Mouse (Mus musculus) heart, adult 2 months (tissue): ENCODE data around the gene Kif1a. TPM values are rescaled to one million over a fixed set of nuclear protein-coding genes. Genes with fewer than 3 reads are reported as not detected.

Source experiments
- DNase-seq, 2 experiments: peaks; one replicate each; pipeline ENCODE4 v3.0.0; 2021
- H3K27ac ChIP-seq: fragments of 200-600 bp; 2 replicates; pipeline ENCODE4 v1.8.1; 2022
- H3K27me3 ChIP-seq: fragments of 200-500 bp; 2 replicates; pipeline ENCODE4 v1.6.1; 2012; ENCODE audit warnings: mild to moderate bottlenecking, low read length, inconsistent platforms, mixed read lengths; ENCODE audit not compliant: control insufficient read depth, insufficient read depth
- H3K36me3 ChIP-seq: fragments of 200-500 bp; 2 replicates; pipeline ENCODE4 v1.6.1; 2012; ENCODE audit warnings: low read length, inconsistent platforms; ENCODE audit not compliant: control insufficient read depth, insufficient read depth
- H3K4me1 ChIP-seq: fragments of 200-500 bp; 2 replicates; pipeline ENCODE4 v1.6.1; 2011; ENCODE audit warnings: low read length; ENCODE audit not compliant: control insufficient read depth, insufficient read depth
- H3K4me3 ChIP-seq: fragments of 200-600 bp; 2 replicates; pipeline ENCODE4 v1.8.1; 2022
- H3K79me2 ChIP-seq: fragments of 200-500 bp; replicated peaks from 2 replicates; pipeline ENCODE4 v1.6.1; 2012; ENCODE audit warnings: mild to moderate bottlenecking, inconsistent platforms, low read length, moderate library complexity, mixed read lengths; ENCODE audit not compliant: control insufficient read depth, insufficient read depth
- H3K9ac ChIP-seq: fragments of 200-500 bp; 2 replicates; pipeline ENCODE4 v1.6.1; 2012; ENCODE audit warnings: low read depth, mild to moderate bottlenecking, control low read depth, inconsistent platforms, low read length, mixed read lengths
- CTCF ChIP-seq: fragments of 200-600 bp; IDR thresholded peaks from 2 replicates; pipeline ENCODE4 v1.8.1; 2022; ENCODE audit warnings: antibody characterized with exemption, mild to moderate bottlenecking, moderate library complexity
- EP300 ChIP-seq: fragments of 200-500 bp; IDR thresholded peaks from 2 replicates; pipeline ENCODE4 v1.6.1; 2011; ENCODE audit warnings: low read depth, low read length, control low read depth; ENCODE audit not compliant: insufficient read depth
- POLR2A ChIP-seq: fragments of 200-500 bp; IDR thresholded peaks from 2 replicates; pipeline ENCODE4 v1.6.1; 2011; ENCODE audit warnings: mild to moderate bottlenecking, low read depth, low read length, control low read depth; ENCODE audit not compliant: insufficient read depth
- WGBS: fragments of 180-500 bp; shearing (Covaris S2); methylation state at CpG from one replicate; pipeline ENCODE4 v1.1.7; 2018; 5-methylcytosine and 5-hydroxymethylcytosine counted together
- intact Hi-C: fragments of 180-260 bp; cut with DNase I; formaldehyde crosslinking; loops from one replicate; pipeline ENCODE4 v1.15.1; 2025
- polyA plus RNA-seq: library from polyadenylated mRNA; depleted of rRNA; stranded (reverse); fragments of >200 nt; gene quantifications from 2 replicates; pipeline ENCODE4 v1.2.3, GENCODE M21; 2012
- total RNA-seq, 2 experiments: library from RNA; stranded (reverse); gene quantifications; 2 replicates each; pipeline ENCODE4 v1.2.3; 2021

Gene Kif1a
- total and polyA plus RNA-seq, 3 experiments = 1.2 to 2.0 (median 1.4) TPM

DNA sequence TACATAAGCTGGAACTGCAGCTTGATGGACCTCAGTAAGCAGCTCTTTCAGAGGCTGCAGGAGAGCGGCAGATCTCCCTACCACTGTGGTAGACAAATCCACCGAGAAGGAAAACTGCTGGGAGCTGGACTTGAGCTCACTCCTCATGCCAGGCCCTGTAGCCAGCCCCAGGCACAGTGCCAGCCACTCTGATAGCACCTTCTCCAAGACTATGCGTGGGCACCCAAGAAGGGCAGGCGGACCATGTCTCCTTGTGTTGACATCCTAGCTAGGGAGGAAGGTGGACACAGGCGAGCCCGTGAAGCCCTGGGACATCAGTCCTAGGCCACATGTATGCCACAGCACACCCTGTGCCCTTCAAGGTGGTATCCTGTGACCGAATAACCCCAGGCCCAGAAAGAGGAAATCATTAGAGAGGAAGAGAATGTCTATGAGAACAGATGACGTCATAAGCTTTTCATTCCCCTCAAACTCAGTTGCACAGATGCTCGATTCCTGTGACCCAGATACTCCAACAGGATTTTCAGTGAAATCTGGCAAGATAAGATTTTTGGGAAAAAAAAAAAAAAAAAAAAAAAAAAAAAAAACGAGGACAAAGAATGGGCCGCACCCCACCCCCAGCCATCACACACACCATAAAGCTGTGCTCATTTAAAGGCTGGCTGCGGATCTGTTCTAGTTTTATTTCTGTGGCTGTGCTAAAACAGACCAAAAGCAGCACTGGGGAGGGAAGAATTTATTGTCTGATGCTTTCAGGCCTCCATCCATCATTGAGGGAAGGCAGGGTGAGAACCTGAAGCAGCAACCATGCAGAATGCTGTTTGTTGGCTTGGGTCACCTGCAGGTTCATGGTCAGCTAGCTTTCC lies 18.1 kb downstream of the Kif1a start:
- no peaks in the 10 kb centered on the region for H3K27me3 ChIP-seq
- H3K4me3 ChIP-seq = no peak overlapping the region
- no peaks in the 10 kb centered on the region for H3K79me2 ChIP-seq
- H3K36me3 ChIP-seq = no peaks in the 10 kb centered on the region
- WGBS = 65% methylated on average over 12 of the region's 12 CpGs
- H3K4me1 ChIP-seq = 0 out of 2 replicates have a peak, but pooled peaks cover 1% of the 10 kb centered on the region
- DNase-seq = no peak
- intact Hi-C loops = loop anchor here (5.0 kb wide), 1 partner anchor 126 kb away; no protein-coding TSS in a partner anchor
- TF ChIP-seq CTCF (no peak), POLR2A (no peak), EP300 (no peak)
- no peak overlapping the region for H3K27ac ChIP-seq
- no peak overlapping the region for H3K9ac ChIP-seq

DNA sequence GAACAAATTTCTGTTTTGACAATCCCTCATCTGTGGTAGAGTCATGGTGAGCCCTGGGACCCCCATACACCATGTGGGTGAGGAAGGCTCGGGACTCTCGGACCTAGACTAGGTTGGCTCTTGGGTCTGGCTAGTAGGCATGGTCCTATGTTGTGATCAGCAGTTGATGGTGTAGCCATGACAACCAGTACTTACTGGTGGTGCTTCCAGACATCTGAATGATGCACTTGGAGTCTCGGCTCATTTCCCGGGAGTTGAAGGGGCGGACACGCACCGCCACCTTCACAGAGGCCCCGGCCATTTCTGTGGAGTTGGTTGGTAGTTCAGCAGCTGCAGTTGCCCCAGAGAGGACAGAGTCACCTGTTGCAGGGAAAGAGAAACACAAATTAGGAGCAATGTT lies 19.6 kb downstream of the Kif1a start:
- Histone ChIP-seq H3K36me3 (no peaks in the 10 kb centered on the region), H3K79me2 (no peaks in the 10 kb centered on the region), H3K27me3 (no peaks in the 10 kb centered on the region), H3K4me1 (0 out of 2 replicates have a peak, but pooled peaks cover 1% of the 10 kb centered on the region), H3K9ac (no peak overlapping the region), H3K27ac (no peak overlapping the region), H3K4me3 (no peak overlapping the region)
- no peak for TF ChIP-seq EP300
- no peak for TF ChIP-seq CTCF
- no peak for TF ChIP-seq POLR2A
- DNase-seq = no peak
- intact Hi-C loops = loop anchor here (5.0 kb wide), 1 partner anchor 125 kb away; no protein-coding TSS in a partner anchor
- 87% methylated on average over 8 of the region's 8 CpGs for WGBS

DNA sequence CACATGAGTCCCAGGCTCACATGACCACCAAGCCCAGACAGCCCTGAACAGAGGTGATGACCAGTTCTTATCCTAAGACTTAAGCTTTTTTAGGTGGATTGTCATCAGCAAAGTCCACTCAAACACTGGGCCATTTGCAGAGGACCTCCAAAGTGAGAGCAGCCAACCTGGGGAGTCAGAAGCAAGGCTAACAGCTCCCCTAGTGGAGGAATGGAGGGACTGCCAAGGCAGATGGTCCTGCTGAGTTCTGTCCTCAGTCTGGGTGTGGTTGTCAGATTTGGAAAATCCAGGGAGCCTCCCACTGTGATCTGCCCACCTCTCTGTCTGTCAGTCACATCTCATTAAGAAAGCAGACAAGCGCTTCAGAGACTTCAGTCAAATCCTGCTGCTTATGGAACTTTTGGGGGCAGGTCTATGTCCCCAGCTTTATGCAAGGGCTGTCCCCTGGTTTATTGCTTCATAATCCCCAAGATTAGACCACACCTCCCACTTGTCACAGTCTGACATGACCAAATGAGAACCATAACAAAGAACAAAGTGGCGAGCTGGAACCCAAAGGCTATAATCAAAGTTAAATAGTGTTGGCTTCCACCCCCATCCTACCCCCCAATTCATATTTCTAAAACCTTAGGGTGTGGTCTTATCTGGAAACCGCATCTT lies 20.7 kb downstream of the Kif1a start:
- no peak overlapping the region for H3K4me3 ChIP-seq
- 85% methylated on average over 3 of the region's 3 CpGs for WGBS
- no peak overlapping the region for H3K27ac ChIP-seq
- H3K27me3 ChIP-seq = no peaks in the 10 kb centered on the region
- no peaks in the 10 kb centered on the region for H3K79me2 ChIP-seq
- peak in 1 of 2 experiments; percentile 23 for DNase-seq
- no peaks in the 10 kb centered on the region for H3K36me3 ChIP-seq
- 0 out of 2 replicates have a peak, but pooled peaks cover 1% of the 10 kb centered on the region for H3K4me1 ChIP-seq
- intact Hi-C loops = loop anchor here (5.0 kb wide), 1 partner anchor 124 kb away; no protein-coding TSS in a partner anchor
- no peak overlapping the region for H3K9ac ChIP-seq
- TF ChIP-seq CTCF (peak; percentile 83), EP300 (no peak), POLR2A (no peak)

DNA sequence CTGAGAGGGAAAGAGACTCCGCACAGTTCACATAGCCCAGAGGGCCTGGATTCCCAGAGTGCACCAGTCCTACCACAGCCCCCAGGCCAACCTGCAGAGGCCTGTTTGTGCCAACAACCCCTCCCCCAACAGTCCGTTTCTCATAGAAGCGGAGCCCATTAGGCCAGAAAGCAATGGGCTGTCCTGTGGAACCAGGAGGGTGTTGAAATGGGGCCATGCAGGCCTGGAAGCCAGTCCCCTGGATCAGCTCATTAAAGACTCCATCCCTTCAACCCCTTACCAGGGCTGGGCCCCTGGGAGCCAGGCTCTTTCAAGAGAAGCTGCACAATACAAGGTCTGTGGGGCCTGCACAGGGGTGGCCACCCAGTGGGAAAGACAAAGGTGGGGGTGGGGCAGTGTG lies 22.1 kb downstream of the Kif1a start:
- no peaks in the 10 kb centered on the region for H3K4me1 ChIP-seq
- H3K36me3 ChIP-seq = no peaks in the 10 kb centered on the region
- H3K9ac ChIP-seq = no peak overlapping the region
- H3K79me2 ChIP-seq = no peaks in the 10 kb centered on the region
- TF ChIP-seq EP300 (no peak), CTCF (no peak), POLR2A (no peak)
- 88% methylated on average over 3 of the region's 3 CpGs for WGBS
- no peak overlapping the region for H3K27ac ChIP-seq
- intact Hi-C loops = loop anchor here (5.0 kb wide), 1 partner anchor 122 kb away; no protein-coding TSS in a partner anchor
- H3K27me3 ChIP-seq = no peaks in the 10 kb centered on the region
- no peak overlapping the region for H3K4me3 ChIP-seq
- no peak for DNase-seq

DNA sequence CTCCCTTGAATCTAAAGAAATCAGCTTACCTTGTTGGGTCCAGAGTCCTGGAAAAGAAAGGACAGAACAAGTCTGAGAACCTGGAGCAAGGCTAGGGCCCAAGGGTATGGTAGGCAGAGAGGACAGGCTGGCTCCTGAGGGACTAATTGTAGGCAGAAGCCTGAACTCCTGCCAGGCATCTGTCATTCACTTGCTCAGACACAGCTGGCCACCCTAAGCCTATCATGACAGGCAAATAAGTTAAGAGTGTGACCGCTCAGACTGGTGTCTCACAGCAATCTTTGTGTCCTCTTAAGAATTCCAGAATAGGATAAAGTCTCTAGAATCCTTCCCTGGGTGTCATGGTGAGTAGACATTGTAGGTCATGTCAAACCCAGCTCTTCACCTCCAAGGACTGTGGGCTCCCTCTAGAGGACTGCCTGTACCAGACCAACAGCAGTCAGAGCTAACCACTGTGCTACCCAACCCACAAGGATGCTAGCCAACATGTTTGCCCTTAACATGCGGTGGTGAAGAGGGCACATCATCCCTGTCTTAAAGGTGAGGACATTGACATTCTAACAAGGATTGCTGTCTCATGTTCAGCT lies 29.4 kb downstream of the Kif1a start:
- intact Hi-C loops = loop anchor here (5.0 kb wide), 1 partner anchor 60 kb away; no protein-coding TSS in a partner anchor
- no peaks in the 10 kb centered on the region for H3K4me1 ChIP-seq
- no peak overlapping the region for H3K27ac ChIP-seq
- no peaks in the 10 kb centered on the region for H3K36me3 ChIP-seq
- H3K4me3 ChIP-seq = no peak overlapping the region
- no peaks in the 10 kb centered on the region for H3K27me3 ChIP-seq
- TF ChIP-seq POLR2A = no peak
- peak; percentile 51 for TF ChIP-seq CTCF
- no peak for TF ChIP-seq EP300
- peak in 1 of 2 experiments; percentile 15 for DNase-seq
- 76% methylated on average over 2 of the region's 2 CpGs for WGBS
- H3K9ac ChIP-seq = no peak overlapping the region
- no peaks in the 10 kb centered on the region for H3K79me2 ChIP-seq
